Mouse (Mus musculus) natural killer cell, adult 2 months (primary cell): ENCODE results near the gene Dnm3.

Experiments used
- DNase-seq, 2 experiments: peaks; one replicate each; pipeline ENCODE4 v3.0.0; 2022; ENCODE audit warnings: low spot score in 2 of 2

Dnm3 gene

DNA sequence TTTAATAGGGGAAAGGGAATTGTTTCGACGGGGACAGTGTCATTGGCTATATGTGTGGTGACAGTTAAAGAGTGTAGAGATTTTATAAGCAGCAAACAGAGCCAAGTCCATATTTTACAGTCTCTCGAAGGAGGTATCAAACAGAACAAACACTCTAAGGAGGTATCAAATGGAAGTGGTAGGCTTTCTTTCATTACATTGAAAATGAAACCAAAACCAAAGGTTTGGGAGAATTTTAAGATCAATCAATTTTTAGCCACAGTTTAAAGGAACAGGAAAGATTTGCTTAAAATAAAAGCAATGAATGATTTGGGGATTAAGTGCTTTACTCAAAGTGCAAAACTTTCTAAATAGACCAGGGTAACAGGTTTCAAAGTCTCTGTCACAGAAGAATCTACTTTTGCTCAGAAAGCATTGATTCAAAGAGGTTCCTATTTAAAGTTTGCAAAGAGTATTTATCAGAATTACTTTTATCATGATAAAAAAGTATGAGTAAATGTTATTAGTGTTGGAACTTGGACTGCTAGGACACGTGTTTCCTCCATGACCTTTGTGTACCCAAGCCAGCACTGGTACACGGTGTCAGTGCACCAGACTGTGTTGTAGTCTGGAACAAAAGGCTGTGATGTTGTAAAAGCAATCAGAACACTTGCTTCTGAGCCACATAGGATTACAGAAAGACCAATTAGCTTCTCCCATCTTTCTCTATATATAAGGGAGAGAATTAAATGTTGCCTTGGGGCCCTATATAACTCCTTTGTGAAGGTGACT lies 526.6 kb downstream of the Dnm3 start:
- DNase-seq = no peak

DNA sequence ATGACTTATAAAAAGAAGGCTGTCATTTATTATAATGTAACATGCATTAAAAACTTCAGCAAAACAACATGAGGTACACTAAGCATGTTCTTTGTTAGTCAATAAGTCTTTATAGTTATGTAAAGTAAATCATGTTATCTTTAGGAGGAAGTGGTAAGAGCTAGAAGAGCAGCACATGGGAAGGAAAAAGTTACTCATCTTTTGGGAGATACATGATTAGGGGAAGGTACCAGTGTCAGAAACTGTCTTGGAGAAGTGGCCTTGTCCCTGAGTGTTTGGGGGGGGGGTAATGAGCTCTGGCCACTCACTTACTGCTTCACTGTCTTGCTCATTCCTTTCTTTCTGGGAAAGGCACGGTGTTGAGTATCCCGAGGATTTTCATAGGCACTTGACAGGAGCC lies 535.8 kb downstream of the Dnm3 start:
- DNase-seq = no peak
